Mouse (Mus musculus) retina, adult 2 months (tissue): ENCODE measurements around the gene Ugt1a7c.
"Not testable (repeated sequence)": the region's sequence is repeated elsewhere in the genome, so short reads cannot be mapped to it uniquely, and the experiment has no call there.

ENCODE experiments used
- DNase-seq: peaks from one replicate; pipeline ENCODE4 v3.0.0-alpha.2; 2012; ENCODE audit warnings: low read depth, low spot score

Ugt1a7c gene

DNA sequence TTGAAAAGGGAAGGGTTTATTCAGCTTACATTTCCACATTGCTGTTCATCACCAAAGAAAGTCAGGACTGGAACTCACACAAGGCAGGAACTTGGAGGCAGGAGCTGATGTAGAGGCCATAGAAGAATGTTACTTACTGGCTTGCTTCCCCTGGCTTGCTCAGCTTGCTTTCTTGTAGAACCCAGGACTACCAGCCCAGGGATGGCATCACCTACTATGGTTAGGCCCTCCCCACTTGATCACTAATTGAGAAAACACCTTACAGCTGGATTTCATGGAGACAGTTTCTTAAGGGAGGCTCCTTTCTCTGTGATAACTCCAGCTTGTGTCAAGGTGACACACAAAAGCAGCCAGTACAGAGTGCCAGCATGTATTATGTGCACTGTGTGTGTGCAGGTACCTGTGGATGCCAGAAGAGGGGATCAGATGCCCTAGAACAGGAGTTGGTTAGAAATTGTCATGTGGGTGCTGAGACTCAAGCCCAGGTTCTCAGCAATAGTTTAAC, 128.2 kb downstream of the Ugt1a7c start:
- not testable (repeated sequence) for DNase-seq

DNA sequence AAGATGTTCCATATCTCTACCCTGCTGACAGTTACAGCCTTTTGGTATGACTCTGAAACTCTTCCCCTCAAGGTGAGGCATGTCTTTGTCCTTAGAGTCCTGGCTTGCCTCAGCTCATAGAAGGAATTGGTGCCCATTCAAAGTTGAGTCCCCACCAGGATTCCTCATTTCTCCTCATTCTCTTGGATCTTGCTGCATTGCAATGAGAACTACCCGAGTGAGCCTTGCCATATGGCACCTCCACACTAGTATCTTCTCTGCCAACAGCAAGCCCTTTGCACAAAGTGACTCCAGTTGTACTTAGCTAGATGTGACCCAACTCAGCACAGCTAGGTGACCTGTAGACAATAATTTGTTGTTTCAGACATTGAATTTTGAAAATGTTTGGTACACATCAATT, 128.7 kb downstream of the Ugt1a7c start:
- no peak for DNase-seq

- DNase-seq: no peak
Measured at GRCm38 (mm10) chr1:88224029-88224776, 129.3 kb downstream of the Ugt1a7c start.

DNA sequence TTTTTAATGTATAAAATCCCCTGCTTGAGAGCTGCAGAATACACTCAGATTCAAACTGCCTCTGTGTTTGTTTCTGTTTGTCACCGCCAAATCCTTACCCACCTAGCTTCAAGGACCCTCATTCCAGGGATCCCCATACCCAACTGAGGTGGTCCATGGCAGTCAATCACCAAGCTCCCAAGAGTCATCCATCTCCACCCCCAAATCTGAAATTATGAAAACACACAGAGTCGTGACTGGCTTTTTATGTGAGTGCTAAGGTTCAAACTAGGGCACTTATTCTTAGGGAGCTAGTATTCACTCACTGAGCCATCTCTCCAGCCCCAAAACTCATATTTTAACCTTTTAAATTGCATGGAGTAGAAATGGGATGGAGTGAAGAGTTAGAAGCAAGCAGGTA, 130.4 kb downstream of the Ugt1a7c start:
- not testable (repeated sequence) for DNase-seq

- no peak for DNase-seq
Measured at GRCm38 (mm10) chr1:88225741-88226140, 130.9 kb downstream of the Ugt1a7c start.

DNA sequence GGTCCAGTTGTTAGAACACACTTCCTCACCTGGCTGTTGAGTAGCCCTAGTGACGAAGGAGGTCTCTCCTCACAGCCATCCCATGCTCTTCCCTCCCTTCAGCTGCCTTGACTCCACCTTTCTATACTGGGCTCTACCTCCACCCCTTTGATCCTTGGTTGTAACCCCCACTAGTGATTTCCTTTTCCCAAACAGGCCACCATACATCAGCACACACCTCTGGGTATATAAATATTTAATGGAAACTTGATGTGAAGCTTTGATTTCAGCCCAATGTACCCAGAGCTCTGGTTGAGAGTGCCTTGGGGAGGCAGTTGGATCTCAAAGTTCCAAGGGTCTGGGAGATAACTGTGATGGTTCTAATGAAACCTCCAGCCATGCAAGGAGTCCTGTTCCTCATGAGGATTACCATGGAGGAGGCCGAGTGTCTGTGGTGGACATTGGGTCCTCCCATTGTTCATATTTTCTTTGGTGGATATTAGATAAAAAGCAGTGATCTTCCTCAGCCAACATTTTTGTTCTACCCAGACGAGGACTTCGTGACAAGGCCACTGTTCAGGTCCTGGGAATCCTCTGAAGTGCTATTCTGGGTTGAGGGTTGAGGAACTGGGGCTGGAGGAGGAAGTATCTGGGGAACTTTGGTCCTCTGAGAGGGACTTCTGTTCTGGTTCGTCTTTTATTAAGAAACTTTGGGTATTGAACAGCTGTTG, 132.0 kb downstream of the Ugt1a7c start, which contains the start of gene Mroh2a:
Mroh2a (plus strand) TSS at position 317 of the 710 bp plus-strand sequence.
- DNase-seq: no peak

DNA sequence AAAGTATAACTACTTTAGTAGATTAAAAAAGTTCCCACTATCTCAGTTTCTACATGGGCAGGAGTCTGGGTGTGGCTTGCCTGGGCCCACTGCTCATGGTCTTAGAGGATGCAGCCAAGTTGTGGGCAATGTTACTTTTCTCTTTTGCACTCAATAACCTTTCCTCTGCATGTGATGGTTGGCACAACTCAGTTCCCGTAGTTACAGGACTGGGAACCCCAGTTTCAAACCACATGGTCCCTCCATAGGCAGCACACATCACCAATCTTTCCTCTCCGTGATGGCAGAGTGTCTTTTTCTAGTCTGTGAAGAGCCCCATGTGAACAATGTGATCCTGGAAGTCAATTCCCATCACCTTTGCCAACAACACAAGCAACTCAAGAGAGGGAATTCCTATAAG, 132.6 kb downstream of the Ugt1a7c start:
- DNase-seq: no peak

- no peak for DNase-seq
Measured at GRCm38 (mm10) chr1:88228121-88228520, 133.3 kb downstream of the Ugt1a7c start.

- DNase-seq: no peak
Measured at GRCm38 (mm10) chr1:88229566-88229965, 134.7 kb downstream of the Ugt1a7c start.

DNA sequence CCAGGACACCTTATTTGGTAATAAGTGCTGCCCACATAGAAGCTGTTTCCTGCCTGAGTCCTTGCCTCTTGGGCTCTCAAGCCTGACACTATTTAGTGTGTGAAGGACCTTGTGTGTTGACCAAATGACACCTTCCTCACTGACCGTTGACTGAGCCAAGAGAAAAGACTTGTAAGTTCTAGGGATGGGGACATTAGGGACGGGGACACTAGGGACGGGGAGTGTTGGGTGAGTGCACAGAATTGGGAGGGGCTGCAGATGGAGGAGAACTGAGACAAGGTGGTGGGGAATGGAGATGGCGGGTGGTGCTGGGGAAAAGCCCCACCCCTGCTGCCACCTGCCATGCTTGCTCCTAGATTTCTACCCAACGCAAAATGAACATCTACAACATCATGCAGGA, 135.1 kb downstream of the Ugt1a7c start:
- DNase-seq: no peak

GRCm38 (mm10) chr1:88230421-88230820, 135.6 kb downstream of the Ugt1a7c start:
- no peak for DNase-seq

DNA sequence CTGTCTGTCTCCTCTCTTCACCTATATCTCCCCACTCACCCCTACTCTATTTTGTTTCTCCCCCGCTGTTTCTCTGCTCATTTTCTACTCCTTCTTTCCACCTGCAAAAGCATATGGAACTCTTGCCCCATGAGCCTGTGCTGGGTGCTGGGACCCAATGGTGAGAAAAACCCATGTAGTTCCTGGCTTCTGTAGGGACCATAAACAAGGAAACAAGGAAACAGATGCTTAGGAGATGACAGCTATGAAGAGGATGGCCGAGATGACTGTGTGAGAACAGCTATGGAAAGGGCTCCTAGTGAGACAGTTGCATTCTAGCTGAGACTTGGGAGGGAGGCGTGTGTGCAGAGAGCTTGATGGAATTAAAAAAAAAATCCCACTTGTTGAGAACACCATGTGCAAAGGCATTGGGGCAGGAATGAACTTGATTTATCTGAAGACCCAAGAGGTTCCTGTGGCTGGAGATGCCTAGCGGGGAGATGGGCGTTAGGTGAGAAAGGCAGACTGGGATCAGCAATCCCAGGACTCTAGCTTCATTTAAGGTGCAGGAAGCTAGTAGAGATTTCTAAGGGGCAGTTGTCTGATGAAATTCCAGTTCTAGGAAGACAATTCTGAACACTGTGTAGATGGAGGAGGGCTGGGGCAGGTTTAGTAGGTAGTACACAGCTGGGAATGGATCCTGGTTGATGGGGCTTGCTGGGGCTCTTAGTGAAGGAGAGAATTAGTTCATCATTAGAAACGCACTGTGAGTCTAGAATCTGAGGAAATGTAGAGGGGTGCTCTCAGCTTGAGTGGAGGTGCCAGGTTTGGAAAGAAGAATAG, 136.3 kb downstream of the Ugt1a7c start:
- DNase-seq: no peak

DNA sequence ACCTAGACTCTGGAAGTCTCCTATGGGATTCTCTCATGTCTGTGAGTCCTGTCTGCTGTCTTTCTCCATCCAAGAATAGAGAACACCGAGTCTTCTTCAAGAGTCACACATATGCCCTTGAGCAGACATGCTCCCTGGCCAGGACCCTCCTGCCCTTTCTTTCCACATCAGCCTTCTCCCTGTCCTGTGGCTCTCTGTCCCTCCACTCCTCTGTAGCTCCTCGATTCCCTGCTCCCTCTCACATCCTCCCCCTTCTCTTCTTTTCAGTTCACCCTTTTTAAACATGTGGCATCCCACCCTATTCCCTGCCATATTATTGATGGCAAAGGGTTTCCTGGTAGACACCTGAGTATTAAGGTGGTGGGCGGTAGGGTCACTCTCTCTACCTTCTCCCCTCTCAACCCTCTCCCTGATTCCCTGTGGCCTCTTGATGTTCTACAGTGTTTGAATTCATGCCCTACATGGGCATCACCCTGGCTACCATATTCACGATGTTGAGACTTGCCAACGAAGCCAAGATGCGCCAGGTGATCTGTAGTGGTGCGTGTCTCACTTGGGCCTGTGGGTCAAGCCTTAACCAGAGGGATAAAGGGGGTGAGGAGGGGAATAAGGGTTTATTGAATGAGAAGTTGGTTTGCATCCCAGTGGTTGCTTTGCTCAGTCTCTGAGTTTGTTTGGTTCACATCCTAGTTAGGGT, 137.1 kb downstream of the Ugt1a7c start:
- no peak for DNase-seq

DNA sequence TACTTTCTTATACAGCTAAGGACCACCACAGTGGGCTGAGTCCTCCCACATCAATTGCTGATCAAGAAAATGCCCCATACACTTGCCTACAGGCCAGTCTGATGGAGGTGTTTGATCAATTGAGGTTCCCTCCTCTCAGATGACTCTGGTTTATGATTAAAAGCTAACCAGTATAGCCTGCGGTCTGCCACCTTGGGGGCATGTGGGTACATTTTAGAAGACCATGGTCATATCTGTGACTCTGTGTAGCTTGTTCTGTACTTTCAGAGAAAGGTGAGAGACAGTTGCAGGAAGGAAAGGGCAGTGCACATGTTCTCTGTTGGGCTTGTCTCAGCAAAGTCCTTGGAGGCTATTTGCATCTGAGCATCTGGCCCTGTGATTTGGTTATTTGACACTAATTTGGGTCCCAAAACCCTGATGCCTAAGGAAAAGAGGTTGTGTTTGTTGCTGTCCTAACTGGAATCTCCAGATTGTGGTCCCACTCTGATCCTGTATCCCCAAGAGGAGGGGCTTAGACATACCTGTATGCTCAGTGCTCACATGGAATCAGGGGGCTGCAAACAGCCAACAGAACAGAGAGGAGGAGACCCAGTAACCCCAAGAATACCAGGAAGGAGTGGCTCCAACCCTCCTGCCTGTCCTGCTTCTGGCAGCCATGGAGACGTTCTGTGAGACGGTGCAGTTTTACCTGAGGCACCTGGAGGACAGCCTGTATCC, 138.0 kb downstream of the Ugt1a7c start:
- no peak for DNase-seq

- DNase-seq: no peak
Measured at GRCm38 (mm10) chr1:88233421-88234247, 138.8 kb downstream of the Ugt1a7c start.

GRCm38 (mm10) chr1:88234248-88234610, 139.4 kb downstream of the Ugt1a7c start:
- DNase-seq: no peak

GRCm38 (mm10) chr1:88234646-88235045, 139.8 kb downstream of the Ugt1a7c start:
- no peak for DNase-seq

DNA sequence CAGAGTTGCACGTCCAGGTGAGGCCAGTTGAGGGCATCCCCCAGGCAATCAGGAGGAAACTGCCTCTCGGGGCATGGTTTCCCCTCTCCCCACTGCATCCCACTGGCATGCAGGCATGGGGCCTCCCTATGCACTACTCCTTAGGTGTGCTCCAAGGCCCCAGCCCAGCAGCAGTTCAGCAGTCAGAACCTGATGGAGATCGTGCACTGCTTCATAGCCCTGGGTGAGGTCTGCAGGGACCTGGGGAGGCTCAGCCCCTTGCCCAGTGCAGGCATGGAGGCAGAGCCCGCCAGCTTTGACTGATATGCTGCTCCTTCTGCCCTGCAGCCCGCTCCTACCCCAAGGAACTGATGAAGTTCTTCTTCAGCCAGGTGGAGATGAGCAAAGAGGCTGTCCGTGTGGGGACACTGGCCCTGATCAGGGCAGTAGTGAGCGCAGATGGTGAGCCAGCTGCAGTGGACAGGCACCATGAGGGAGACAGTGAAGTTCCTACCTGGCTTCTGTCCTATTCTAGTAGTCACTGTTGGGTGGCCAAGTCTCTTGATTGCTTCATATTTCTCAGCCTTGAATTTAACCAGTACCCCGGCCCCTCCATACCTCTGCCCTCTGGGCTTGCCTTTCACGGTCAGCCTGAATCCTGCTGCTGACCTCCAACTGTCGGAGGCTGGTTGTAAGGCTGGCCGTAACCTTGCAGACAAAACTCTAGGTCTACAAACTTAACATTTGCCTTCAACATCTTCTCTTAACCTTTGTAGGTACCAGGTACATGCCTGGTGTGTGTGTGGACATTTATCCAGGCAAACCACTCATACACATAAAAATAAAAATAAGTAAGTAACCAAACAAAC, 140.4 kb downstream of the Ugt1a7c start:
- DNase-seq: no peak

DNA sequence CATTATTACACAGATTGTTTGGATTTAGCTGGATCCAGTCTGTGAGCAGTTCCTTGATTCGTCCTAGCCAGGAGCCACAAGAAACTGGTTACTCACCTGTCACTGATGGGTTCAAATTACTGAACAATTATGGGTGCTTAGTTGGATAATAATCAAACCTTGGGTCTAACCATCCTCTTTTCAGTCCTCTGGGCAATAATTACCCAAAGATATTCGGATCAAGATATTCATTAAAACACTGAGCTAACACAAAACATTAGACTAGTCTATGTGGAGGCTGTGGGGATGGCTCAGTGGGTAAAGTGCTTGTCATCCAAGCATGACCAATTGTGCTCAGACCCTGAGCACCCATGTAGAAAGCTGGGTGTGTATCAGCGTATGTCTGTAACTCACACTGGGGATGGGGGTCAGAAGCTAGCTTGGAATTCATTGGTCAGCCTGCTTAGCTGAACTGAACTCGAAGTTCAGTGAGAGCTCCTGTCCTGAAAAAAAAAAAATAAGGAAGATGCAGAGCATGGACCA, 141.1 kb downstream of the Ugt1a7c start:
- no peak for DNase-seq
